Mouse (Mus musculus) mesoderm, embryonic 11.5 days (tissue): Measurements from ENCODE around the gene Thada.

Experiments used
- DNase-seq: peaks from one replicate; pipeline ENCODE4 v3.0.0-alpha.2; 2012; ENCODE audit warnings: low read depth, low spot score

Thada gene

DNA sequence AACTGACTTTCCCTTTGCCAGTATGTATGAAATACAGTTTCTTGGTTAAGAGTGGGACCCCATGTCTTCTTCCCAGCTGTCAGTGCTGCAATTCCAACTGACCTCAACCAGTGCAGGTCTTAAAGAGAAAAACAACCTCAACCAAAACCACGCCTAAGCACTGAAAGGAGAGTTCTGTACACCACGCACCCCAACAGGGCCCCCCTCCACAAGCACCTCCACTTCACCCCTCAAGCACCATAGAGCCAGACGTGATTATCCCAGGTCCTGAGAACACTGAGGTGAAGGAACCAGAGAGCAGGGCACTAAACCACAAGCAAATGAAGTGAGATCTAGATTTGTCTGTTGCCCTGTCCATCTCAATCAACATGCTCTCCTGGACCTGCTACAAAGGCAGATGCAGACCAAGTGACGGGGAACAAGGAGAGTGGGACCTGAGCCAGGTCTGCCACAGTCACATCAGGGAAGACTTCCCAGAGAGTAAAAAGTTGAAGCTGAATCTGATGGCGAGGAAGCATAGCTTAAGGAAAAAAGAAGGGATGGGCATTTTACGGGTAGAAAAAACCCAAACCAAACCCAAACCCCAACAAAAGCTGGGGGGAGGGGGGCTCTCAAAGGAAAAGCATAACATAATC is 93.5 kb downstream of the Thada start:
- DNase-seq = no peak

- DNase-seq = no peak
Observed at GRCm38 (mm10) chr17:84370385-84370784, 95.6 kb downstream of the Thada start.

DNA sequence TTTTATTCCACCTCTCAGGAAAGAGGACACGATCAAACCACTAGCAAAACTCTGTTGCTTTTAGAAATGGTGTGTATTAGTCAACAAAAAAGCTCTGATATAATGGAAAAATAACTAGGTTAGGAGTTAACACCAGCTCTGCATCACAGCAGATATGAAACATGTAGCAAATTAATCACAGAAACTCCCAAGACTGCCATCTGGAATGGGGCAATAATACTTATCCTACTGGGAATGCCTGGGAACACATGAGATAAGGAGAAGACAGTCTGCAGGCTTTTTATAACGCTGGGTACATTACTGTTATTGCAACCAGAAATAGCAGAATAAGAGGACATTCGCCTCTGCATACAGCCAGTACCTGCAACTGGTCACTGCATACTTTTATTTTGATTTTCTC is 96.2 kb downstream of the Thada start:
- no peak for DNase-seq

GRCm38 (mm10) chr17:84368213-84369014 is 97.6 kb downstream of the Thada start:
- peak; percentile 40 for DNase-seq

GRCm38 (mm10) chr17:84367663-84368062 is 98.3 kb downstream of the Thada start:
- no peak for DNase-seq

- DNase-seq = peak; percentile 45
Observed at GRCm38 (mm10) chr17:84365791-84366301, 100.2 kb downstream of the Thada start.

GRCm38 (mm10) chr17:84365006-84365716 is 100.8 kb downstream of the Thada start:
- DNase-seq = no peak

DNA sequence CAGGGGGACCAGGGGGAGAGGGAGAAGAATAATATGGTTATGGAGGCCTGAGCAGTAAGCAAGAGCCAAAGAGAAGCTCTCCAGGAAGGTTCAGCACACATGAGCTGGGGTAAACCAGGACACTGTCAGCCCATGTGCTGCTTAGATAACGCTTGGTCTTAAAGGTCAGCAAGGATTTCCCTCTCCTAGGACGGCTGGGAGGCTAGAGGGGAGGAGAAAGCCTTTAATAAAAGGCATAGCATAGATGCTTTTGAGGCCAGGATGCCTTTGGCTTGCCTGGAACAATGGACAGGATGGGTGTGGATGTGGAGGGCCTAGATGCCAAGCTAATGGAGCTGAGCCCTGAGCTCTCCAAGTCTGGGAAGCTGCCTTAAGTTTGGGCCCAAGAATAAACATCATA is 102.6 kb downstream of the Thada start:
- no peak for DNase-seq

GRCm38 (mm10) chr17:84362581-84363286 is 103.3 kb downstream of the Thada start:
- no peak for DNase-seq

GRCm38 (mm10) chr17:84361006-84361405 is 105.0 kb downstream of the Thada start:
- DNase-seq = no peak

- peak; percentile 14 for DNase-seq
Observed at GRCm38 (mm10) chr17:84359810-84360209, 106.2 kb downstream of the Thada start.

GRCm38 (mm10) chr17:84358951-84359644 is 106.9 kb downstream of the Thada start:
- no peak for DNase-seq

- no peak for DNase-seq
Observed at GRCm38 (mm10) chr17:84357776-84358175, 108.2 kb downstream of the Thada start.

DNA sequence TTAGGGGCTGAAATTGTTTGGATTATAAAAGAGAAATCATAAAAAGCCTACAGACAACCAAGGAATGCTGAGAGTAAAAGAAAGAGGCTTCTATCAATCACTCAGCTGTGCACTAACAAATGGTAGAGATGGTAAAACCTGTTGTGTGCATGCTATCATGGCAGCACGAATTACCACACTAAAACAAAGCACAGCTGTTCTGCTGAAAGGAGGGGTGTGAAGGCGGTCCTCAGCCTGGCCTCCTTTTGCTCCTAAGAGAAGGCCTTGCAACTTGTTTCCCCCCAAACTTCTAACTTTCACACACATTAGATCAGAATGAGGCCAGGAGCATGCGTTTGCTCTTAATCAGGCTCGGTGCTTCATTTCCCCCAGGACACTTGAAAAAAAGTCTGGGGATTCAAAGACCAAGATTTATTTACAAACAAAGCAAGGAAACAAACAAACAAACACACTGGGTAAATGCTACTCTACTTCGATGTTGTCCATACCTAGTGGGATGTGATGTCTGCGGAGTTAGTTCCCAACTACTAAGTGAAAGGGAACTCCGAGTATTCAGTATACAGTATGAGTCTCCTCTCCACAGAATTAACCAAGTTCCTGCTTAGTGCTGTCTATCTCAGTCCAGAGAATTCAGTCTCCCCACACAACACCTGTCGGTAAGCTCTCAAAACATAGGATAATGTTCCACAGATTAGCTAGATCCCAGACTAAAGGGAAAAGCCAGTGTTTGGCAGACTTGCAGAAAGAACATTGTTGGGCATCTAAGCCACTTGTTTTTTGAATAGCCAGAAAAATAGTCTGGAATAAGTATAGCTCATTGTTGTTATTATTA is 109.7 kb downstream of the Thada start:
- no peak for DNase-seq

DNA sequence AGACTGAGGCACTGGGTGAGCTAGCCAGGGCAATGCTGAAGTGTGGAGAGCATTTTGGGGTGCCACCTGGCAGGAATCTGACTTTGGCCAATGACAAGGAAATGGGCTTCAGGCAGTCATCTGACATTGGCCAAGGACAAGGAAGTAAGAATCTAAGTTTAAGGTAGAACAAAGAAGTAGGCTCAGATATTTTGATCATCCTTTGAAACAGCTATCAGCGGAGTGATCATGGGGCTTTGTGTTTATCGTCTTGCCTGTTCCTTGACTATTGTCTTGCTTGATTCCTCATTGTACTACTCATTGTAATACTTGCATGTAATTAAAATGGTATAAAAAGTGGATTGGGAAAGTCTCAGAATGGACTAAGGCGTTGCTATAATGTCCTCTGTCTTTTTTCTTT is 111.0 kb downstream of the Thada start:
- no peak for DNase-seq

DNA sequence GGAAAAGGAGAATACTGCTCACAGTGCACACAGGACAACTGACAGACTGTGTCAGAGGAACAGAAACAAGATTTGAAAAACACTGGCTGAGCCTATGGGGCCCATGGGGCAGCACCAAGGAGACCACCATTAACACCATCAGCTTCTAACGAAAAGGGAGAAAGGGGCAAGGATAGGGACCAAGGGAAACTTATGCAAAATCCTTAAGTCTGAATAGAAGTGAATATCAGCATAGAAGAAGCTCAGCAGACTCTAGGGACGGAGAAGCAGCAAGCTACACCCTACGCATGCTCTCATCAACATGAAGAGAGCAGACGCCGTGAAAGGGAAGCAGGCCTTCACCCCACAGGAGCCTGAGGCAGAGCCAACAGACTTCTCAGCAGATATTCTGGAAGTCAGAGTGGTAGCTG is 112.1 kb downstream of the Thada start:
- no peak for DNase-seq

DNA sequence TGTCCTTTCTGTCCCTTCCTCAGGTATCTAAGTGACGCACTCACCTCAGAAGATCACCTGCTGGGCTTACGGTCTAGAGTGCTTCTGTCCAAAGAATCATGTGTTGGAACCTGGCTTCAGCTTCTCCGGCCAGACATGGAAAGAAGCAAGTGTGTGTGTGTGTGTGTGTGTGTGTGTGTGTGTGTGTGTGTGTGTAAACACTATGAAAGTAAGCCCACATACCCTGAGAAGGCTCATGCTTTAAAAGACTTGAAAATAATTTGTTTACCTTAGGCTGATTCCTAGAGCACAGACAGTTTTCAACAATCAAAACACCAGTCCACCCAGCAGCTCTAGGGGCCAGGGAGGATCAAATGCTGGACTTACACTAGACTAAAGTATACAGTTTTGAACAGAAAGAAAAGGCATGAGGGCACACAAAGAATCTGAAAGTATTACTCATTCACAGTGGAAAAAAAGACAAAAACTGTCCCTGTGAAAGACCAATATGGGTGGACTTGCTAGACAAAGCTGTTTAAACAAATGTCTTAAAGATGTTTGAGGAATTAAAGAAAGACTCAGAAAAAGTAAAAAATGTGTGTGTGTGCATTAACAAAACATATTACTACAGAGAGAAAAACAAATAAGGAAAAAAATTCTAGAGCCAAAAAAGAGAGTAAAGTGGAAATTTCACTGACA is 112.6 kb downstream of the Thada start:
- DNase-seq = no peak

- no peak for DNase-seq
Observed at GRCm38 (mm10) chr17:84352790-84353154, 113.2 kb downstream of the Thada start.

DNA sequence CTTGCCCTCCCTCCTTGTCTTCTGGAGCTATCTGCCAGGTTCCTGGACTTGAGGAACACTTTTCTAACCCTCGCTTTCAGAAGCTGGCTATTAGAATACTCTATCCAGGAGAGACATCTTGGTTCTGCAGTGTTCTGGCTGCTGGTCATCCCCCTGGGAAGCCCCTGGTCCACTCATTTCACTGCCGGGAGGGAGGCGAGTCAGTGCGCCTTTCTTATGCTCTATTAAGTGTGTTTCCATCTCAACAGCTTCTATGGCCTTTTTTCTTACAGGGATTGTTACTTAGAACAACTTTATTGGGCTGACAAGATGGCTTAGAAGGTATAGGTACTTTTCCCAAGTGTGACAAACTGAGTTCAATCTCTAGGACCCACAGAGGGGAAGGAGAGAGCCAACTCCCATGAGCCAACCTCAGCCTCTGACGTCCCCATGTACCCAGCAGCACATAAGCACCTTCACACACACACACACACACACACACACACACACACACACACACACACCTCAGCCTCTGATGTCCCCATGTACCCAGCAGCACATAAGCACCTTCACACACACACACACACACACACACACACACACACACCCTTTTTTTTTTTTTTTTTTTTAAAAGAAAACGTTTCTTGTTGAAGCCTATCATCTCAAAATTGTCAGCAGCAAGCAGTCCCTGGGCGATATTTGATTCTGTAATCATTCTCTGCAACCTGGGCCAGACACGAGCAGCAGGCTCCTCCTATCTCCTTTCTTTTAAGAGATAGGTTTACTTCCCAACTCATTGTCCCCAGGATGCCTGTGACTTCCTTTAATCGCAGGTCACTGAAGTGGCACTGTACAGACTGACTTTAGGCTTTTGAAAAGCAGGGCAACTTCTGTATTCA is 113.9 kb downstream of the Thada start:
- no peak for DNase-seq
